Mouse (Mus musculus): ENCODE measurements at regions not wholly inside any gene's neighbourhood (a gene's known extent, or its start where the extent isn't known, plus 50 kb on each side); places are given as distances from the start of the nearest gene placed in this dataset.

DNA sequence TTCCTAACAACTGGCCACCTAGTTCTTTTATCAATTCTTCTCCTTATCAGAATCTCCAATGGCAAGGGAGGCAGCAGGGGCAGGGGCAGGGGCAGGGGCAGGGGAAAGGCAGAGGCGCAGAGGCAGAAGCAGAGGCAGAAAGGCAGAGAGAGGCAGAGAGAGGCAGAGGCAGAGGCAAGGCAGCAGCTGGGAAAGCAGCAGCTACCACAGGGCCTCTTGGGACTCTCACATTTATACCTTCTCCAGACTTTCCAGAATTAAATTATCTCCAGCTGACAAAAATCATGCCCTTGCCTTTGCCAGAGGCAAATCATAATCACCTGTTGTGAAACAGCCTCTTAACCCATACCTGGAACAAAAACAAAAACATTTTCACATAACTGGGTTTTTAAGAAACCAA, 370.4 kb upstream of the Clec14a start:
- WGBS = 57% methylated on average over 1 of the region's 1 CpGs
- Histone ChIP-seq H3K27me3 (no peaks in the 10 kb centered on the region), H3K4me1 (no peaks in the 10 kb centered on the region), H3K9ac (no peak overlapping the region), H3K27ac (no peak overlapping the region), H3K4me2 (no peak overlapping the region), H3K9me3 (replicated peaks) (no peaks in the 10 kb centered on the region), H3K36me3 (no peaks in the 10 kb centered on the region), H3K4me3 (replicated peaks) (no peak overlapping the region)
- no peak for ATAC-seq (replicated peaks; ENCODE audit: low FRiP score)

DNA sequence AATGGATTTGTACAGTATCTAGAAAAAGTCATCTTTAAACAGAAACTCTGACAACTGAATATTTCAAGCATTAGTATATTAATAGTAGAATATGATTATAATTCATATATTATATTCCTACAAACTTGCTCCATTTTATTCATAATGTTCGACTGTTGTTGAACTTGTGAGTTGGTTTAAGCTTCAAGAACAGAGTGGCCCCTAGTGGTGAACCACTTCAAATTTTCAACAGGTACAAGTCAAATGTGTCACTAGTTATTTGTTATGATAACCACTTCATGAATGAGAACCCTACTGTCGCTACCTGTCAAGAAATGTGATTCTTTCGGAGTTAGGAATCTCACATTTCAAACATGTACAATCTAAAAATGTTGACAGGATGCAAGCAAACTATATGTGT, 369.2 kb upstream of the Clec14a start:
- H3K36me3 ChIP-seq = no peaks in the 10 kb centered on the region
- WGBS = 65% methylated on average over 3 of the region's 3 CpGs
- no peak overlapping the region for H3K9ac ChIP-seq
- no peak overlapping the region for H3K27ac ChIP-seq
- H3K4me1 ChIP-seq = no peaks in the 10 kb centered on the region
- no peaks in the 10 kb centered on the region for H3K27me3 ChIP-seq
- ATAC-seq (replicated peaks; ENCODE audit: low FRiP score) = no peak
- H3K4me3 ChIP-seq (replicated peaks) = no peak overlapping the region
- H3K4me2 ChIP-seq = no peak overlapping the region
- no peaks in the 10 kb centered on the region for H3K9me3 ChIP-seq (replicated peaks)

DNA sequence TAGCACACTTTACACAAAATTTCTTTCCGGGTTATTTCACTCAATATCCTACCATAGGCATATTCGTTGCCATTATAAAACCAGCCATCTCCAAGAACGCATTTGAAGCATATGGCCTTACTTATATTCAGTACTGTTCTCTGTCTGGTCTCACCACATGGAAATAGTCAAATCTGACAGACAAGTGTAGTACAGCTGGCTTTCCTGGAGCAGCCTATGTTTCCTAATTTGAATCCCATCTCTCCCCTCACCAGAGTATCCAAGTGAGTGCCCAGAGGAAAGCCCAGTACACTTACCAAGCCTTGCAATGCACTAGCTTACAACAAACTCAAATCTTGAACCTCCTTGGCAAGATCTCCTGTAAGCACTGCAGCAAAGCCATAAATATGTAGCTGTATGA, 363.4 kb upstream of the Clec14a start:
- Histone ChIP-seq H3K4me3 (replicated peaks) (no peak overlapping the region), H3K9me3 (replicated peaks) (no peaks in the 10 kb centered on the region), H3K9ac (no peak overlapping the region), H3K27me3 (no peaks in the 10 kb centered on the region), H3K27ac (no peak overlapping the region), H3K36me3 (no peaks in the 10 kb centered on the region), H3K4me1 (no peaks in the 10 kb centered on the region), H3K4me2 (no peak overlapping the region)
- WGBS = 91% methylated on average over 3 of the region's 3 CpGs
- no peak for ATAC-seq (replicated peaks; ENCODE audit: low FRiP score)

DNA sequence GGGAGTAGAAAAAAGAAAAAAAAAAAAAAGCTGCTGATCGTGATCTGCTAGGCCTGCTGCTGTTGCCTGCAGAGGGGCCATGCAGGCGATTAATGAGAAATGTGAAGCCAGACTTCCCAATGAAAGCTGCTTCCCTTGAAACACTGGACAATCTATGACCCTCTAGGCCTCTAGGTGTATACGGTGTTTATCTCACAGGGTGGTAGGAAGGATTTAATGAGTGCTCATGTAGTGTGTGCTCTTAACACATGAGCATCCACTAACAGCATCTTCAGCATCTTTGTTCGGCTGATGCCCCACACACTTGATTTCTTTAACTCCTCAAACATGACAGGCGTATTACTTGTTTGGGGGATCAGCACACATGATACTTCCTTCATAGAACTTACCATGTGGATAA, 359.7 kb upstream of the Clec14a start:
- Histone ChIP-seq H3K27me3 (no peaks in the 10 kb centered on the region), H3K4me1 (no peaks in the 10 kb centered on the region), H3K4me3 (replicated peaks) (no peak overlapping the region), H3K27ac (no peak overlapping the region), H3K4me2 (no peak overlapping the region), H3K36me3 (no peaks in the 10 kb centered on the region), H3K9ac (no peak overlapping the region), H3K9me3 (replicated peaks) (no peaks in the 10 kb centered on the region)
- 73% methylated on average over 5 of the region's 5 CpGs for WGBS
- no peak for ATAC-seq (replicated peaks; ENCODE audit: low FRiP score)

DNA sequence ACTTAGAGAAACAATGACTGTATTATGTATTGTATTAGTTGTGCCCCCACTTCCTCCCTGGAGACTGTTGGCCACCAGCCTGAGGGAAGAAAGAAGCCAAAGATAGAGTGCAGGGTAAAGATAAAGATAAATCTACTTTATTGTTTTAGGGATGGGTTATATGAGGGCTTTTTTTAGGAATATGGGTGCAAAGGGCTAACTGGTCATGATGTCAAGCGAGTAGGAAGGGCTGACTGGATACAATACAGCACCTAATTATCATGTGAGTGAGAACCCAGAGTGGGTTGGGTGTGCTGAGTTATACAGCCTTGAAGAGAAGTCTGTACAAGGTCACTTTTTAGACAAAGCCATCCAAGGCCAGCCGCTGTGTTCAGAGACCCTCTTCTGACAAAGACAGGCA, 356.1 kb upstream of the Clec14a start:
- Histone ChIP-seq H3K9ac (no peak overlapping the region), H3K27me3 (no peaks in the 10 kb centered on the region), H3K36me3 (no peaks in the 10 kb centered on the region), H3K27ac (no peak overlapping the region), H3K4me3 (replicated peaks) (no peak overlapping the region), H3K4me2 (no peak overlapping the region), H3K9me3 (replicated peaks) (no peaks in the 10 kb centered on the region), H3K4me1 (no peaks in the 10 kb centered on the region)
- ATAC-seq (replicated peaks; ENCODE audit: low FRiP score) = no peak
- 61% methylated on average over 2 of the region's 2 CpGs for WGBS

DNA sequence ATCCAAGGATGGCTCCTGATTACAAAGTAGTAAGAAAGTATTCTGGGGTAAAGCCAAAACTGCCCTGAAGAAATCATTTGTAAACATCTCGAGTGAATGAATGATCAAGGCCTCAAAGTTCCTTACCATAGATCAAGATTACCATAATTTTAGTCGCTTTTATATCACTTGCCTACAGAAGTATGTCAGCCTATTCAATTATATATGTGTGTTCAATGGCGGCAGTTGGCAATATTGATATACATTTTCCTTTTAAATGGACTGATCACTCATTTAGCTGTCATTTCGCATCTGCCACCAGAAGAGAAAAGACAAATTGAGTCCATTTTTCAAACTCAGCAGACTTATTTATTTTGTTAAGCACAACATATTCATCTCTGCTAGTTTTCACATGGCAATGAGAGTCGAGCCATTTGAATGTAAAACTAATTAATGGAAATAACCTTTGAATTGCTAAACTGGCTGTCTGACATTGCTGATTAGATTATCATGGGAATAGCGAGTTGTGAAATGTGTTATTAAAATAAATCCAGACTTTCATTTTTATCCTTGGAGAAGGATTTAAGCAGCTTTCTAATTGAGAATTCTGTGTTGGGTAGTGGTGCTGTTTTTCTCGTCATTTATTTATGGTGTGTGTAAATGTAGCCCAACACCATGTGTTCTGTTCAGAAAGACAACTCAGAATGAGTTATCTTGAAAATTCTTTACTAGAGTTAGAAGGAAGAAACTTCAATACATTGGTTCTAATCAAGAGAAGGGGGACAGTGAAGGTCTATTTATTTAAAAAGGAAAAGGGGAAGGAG, 350.6 kb upstream of the Clec14a start:
- WGBS = 78% methylated on average over 7 of the region's 7 CpGs
- no peak overlapping the region for H3K4me2 ChIP-seq
- H3K36me3 ChIP-seq = no peaks in the 10 kb centered on the region
- H3K27ac ChIP-seq = no peak overlapping the region
- H3K4me3 ChIP-seq (replicated peaks) = no peak overlapping the region
- no peak overlapping the region for H3K9ac ChIP-seq
- H3K9me3 ChIP-seq (replicated peaks) = no peaks in the 10 kb centered on the region
- H3K27me3 ChIP-seq = no peaks in the 10 kb centered on the region
- ATAC-seq (replicated peaks; ENCODE audit: low FRiP score) = no peak
- H3K4me1 ChIP-seq = no peaks in the 10 kb centered on the region

DNA sequence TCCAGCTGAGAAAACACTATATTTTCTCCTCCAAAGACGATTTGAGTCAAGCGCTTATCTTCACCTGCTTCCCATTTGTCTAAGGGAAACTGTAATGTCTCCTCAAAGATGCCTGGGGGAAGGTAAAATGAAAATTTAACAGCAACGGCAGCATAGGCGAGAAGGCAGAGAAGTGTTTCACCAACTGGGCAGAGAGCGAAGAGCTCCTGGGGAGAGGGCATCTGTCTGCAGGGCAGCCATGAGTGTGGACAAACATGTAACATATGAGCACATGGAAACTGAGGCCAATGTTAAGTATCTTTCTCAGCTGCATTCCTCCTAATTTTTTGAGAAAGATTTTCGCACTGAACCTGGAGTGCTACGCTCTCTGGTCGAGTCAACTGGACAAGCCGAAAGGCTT, 325.7 kb upstream of the Clec14a start:
- no peaks in the 10 kb centered on the region for H3K4me1 ChIP-seq
- H3K27me3 ChIP-seq = no peaks in the 10 kb centered on the region
- no peak overlapping the region for H3K9ac ChIP-seq
- no peak overlapping the region for H3K4me3 ChIP-seq (replicated peaks)
- no peak overlapping the region for H3K4me2 ChIP-seq
- H3K27ac ChIP-seq = no peak overlapping the region
- WGBS = 87% methylated on average over 9 of the region's 9 CpGs
- no peak for ATAC-seq (replicated peaks; ENCODE audit: low FRiP score)
- H3K9me3 ChIP-seq (replicated peaks) = no peaks in the 10 kb centered on the region
- H3K36me3 ChIP-seq = no peaks in the 10 kb centered on the region

DNA sequence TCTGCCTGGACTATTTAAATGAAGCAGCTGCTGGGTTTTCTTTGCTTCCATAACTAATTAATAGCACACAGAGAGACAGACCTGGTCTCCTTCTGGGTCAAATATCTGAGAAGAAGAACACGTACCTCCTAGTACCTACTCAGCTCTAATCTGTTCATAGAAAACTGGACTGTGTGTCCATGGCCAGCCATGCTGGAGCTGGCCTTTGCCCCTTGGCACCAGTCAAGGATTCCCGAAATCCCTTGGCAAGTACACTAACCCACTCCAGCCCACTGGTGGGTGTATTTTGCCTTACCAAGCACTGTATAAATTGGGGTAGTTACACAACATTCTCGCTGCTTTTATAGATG, 322.4 kb upstream of the Clec14a start:
- no peaks in the 10 kb centered on the region for H3K4me1 ChIP-seq
- no peaks in the 10 kb centered on the region for H3K9me3 ChIP-seq (replicated peaks)
- no peak for ATAC-seq (replicated peaks; ENCODE audit: low FRiP score)
- WGBS = 82% methylated on average over 3 of the region's 3 CpGs
- H3K27me3 ChIP-seq = no peaks in the 10 kb centered on the region
- H3K27ac ChIP-seq = no peak overlapping the region
- H3K4me2 ChIP-seq = no peak overlapping the region
- H3K4me3 ChIP-seq (replicated peaks) = no peak overlapping the region
- no peaks in the 10 kb centered on the region for H3K36me3 ChIP-seq
- H3K9ac ChIP-seq = no peak overlapping the region

DNA sequence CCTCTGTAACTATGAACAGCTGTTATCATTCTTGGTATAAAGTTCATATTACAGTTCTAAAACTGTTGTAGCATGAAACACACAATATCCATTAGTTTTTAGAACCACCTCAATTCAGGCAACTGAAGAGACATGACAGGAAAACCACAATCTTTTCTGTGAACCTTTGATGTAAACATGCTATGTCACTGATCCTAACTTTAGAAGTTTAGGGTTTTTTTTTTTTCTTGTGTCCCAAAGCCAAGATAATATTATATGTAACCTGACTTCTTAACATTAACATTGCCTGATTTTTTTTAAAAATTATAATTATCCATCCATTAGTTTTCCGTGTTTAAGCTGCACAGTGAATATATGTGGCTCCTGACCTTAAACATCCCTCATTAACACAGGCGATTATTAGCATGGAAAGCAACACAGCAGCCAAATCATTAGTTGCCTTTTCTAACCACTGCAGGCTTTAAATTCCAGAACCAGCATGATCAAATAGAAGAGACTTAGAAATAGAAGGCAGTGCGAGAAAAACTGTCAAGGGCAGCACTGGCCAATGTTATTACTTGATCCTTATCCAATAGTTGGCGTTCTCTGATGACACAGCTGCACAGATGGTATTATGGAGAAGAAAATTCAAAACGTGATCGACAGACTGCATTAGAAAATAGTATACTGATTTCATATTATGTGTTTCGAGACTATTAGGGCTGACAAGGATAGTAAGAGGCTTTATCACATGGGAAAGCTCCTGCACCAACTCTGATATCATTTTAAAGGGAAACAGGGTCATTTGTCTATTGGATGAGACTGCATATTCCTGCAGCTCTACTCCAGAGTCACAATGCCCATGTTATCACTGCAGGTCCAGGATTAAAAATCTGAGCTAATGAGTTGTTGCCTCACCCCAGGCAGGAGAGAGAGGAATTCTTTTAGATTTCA, 321.7 kb upstream of the Clec14a start:
- no peak overlapping the region for H3K4me3 ChIP-seq (replicated peaks)
- 82% methylated on average over 7 of the region's 7 CpGs for WGBS
- no peak overlapping the region for H3K9ac ChIP-seq
- H3K36me3 ChIP-seq = no peaks in the 10 kb centered on the region
- H3K4me2 ChIP-seq = no peak overlapping the region
- no peak for ATAC-seq (replicated peaks; ENCODE audit: low FRiP score)
- H3K4me1 ChIP-seq = no peaks in the 10 kb centered on the region
- no peaks in the 10 kb centered on the region for H3K9me3 ChIP-seq (replicated peaks)
- no peaks in the 10 kb centered on the region for H3K27me3 ChIP-seq
- no peak overlapping the region for H3K27ac ChIP-seq

DNA sequence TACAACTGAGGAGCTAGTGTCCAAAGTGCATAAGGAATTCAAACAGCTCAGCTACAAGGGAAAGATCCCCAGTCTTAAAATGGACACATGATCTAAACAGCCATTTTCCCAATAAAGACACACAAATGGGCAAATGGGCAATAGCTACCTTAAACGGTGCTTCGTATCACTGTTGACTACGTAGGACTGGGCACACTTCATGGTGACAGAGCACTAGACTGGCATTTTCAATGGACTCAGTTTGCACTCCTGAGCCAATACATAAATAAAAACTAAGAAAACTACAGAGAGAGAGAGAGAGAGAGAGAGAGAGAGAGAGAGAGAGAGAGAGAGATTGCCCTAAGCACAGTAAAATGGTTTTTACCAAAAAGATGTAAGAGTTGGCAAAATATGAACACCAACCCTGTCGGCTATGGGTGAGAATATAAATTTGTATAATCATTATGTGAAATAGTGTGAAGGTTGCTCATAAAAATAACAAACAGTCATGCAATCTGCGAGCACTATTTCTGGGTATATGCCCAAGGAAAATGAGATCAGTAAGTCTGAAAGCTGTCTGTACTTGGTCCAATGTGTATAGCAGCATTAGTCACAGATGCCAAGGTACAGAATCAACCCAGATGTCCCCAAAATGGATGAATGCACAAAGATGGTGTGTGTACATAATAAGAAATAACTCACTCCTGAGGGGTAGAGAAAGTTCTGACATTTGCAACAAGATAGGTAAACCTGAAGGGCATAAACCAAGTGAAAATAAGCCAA, 312.9 kb upstream of the Clec14a start:
- Histone ChIP-seq H3K4me2 (no peak overlapping the region), H3K9ac (no peak overlapping the region), H3K36me3 (no peaks in the 10 kb centered on the region), H3K27me3 (no peaks in the 10 kb centered on the region), H3K4me3 (replicated peaks) (no peak overlapping the region), H3K9me3 (replicated peaks) (no peaks in the 10 kb centered on the region), H3K4me1 (no peaks in the 10 kb centered on the region), H3K27ac (no peak overlapping the region)
- no peak for ATAC-seq (replicated peaks; ENCODE audit: low FRiP score)
- WGBS = 86% methylated on average over 5 of the region's 5 CpGs

DNA sequence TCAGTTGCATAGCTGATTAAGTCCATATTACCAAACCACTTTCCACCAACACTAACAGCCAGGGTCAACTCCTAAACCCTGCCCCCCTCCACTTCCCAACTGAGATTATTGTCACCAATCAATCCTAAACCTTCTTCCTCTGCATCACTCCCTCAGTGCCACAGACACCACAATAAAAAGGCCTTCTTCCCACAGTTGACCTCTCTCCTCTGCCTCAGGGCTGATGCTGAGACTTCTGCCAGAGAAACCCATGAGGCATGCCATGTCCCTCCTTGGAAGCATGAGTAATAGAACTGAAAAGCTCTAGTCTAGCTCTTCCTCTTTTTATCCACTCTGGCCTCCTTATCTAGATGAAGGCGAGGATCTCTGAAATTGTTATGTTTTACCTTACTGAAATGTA, 300.0 kb upstream of the Clec14a start:
- WGBS = 90% methylated on average over 1 of the region's 1 CpGs
- ATAC-seq (replicated peaks; ENCODE audit: low FRiP score) = no peak
- H3K9me3 ChIP-seq (replicated peaks) = no peaks in the 10 kb centered on the region
- H3K4me2 ChIP-seq = no peak overlapping the region
- no peak overlapping the region for H3K9ac ChIP-seq
- no peaks in the 10 kb centered on the region for H3K27me3 ChIP-seq
- no peaks in the 10 kb centered on the region for H3K4me1 ChIP-seq
- H3K27ac ChIP-seq = no peak overlapping the region
- no peak overlapping the region for H3K4me3 ChIP-seq (replicated peaks)
- H3K36me3 ChIP-seq = no peaks in the 10 kb centered on the region

DNA sequence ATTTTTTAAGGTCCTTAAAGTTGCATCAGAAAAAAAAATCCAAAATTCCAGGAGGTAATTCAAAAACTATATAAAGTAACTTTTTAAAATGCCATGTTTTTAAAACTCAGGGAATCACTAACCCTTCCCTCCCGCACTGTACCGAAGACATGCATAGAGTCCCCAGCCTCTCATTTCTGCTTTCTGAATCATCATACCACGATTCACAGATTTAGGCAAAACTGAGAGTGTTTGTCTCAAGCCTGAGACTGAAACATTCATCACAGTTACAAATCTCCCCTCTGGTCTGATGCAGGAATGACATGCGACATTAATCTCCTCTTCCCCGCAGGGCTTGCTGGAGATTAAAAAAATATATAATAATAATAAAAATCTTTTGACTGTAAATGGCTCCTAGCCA, 291.8 kb upstream of the Clec14a start:
- Histone ChIP-seq H3K9me3 (replicated peaks) (no peaks in the 10 kb centered on the region), H3K4me3 (replicated peaks) (no peak overlapping the region), H3K9ac (no peak overlapping the region), H3K27me3 (no peaks in the 10 kb centered on the region), H3K36me3 (no peaks in the 10 kb centered on the region), H3K27ac (no peak overlapping the region), H3K4me2 (no peak overlapping the region), H3K4me1 (no peaks in the 10 kb centered on the region)
- no peak for ATAC-seq (replicated peaks; ENCODE audit: low FRiP score)
- 72% methylated on average over 5 of the region's 5 CpGs for WGBS
